Mouse (Mus musculus) midbrain, embryonic 11.5 days (tissue): ENCODE measurements around the gene Uevld. TPM values are rescaled to one million over a fixed set of nuclear protein-coding genes. Genes with fewer than 3 reads are reported as not detected.

Experiments
- polyA plus RNA-seq: library from polyadenylated mRNA; unstranded; fragments of >200 nt; fragmentation: Nextera tagmentation; extraction: Ambion mirVana; gene quantifications from 2 replicates; pipeline ENCODE4 v1.2.1, GENCODE M21; 2014

The Uevld gene
- polyA plus RNA-seq, 1 experiment from 2014 or later = 14.3 TPM

Other genes starting within 250 kb of the Uevld start
- gene Saal1, start 247.8 kb downstream of the Uevld start, polyA plus RNA-seq = 42.4 and 44.1 TPM in 2 replicates
- gene Saa3, start 242.8 kb downstream of the Uevld start, polyA plus RNA-seq = 0.07 TPM in 1 of 2 replicates, not detected in the other
- gene Saa4, start 225.9 kb downstream of the Uevld start, polyA plus RNA-seq = not detected in 2 replicates
- not detected in 2 replicates for gene Saa1, start 215.5 kb downstream of the Uevld start, polyA plus RNA-seq
- not detected in 2 replicates for gene Saa2, start 206.7 kb downstream of the Uevld start, polyA plus RNA-seq
- 16.3 and 17.9 TPM in 2 replicates for gene Hps5, start 162.5 kb downstream of the Uevld start, polyA plus RNA-seq
- 58.0 and 62.4 TPM in 2 replicates for gene Gtf2h1, start 162.4 kb downstream of the Uevld start, polyA plus RNA-seq
- 1,513 and 1,542 TPM in 2 replicates for gene Ldha, start 117.1 kb downstream of the Uevld start, polyA plus RNA-seq
- not detected in 2 replicates for gene Ldhc, start 97.3 kb downstream of the Uevld start, polyA plus RNA-seq
- gene Tsg101, start 38.6 kb downstream of the Uevld start, polyA plus RNA-seq = 342 and 362 TPM in 2 replicates
- not detected in 2 replicates for gene Gm9999, start 25.1 kb upstream of the Uevld start, polyA plus RNA-seq
- gene Spty2d1, start 49.9 kb upstream of the Uevld start, polyA plus RNA-seq = 12.5 and 13.3 TPM in 2 replicates
- 9.7 and 10.0 TPM in 2 replicates for gene Tmem86a, start 92.1 kb upstream of the Uevld start, polyA plus RNA-seq
- 17.5 and 18.5 TPM in 2 replicates for gene Ptpn5, start 175.2 kb upstream of the Uevld start, polyA plus RNA-seq
- not detected in 2 replicates for gene Mrgpra6, start 246.4 kb upstream of the Uevld start, polyA plus RNA-seq